ENCODE assay signal across 16 mouse cellular contexts in genomic region chr16:57397845-57398244, GRCm38 (mm10). TPM values are rescaled to one million over a fixed set of nuclear protein-coding genes. Genes with fewer than 3 reads are reported as not detected.
A peak's percentile ranks its signal among the peaks of the same experiment; 100 is the strongest.
DNase-seq lines count a peak whose midpoint lies in the region; ATAC-seq and TF ChIP-seq lines count a peak whose summit lies in the region.
"Had no signal": no experiment of that assay in that cellular context is flagged by ENCODE, and none has a peak within 500 bp of the region (broad histone marks: within the 10 kb centered on the region; RNA-seq: fewer than 3 reads in every experiment).

No protein-coding gene starts in this region.

- intact Hi-C loops in heart, postnatal 25 days (cut with DNase I) = loop anchor here (1.0 to 5.0 kb wide), 4 partner anchors 36 to 179 kb away; no protein-coding TSS in a partner anchor

- H3K27me3 ChIP-seq in forebrain, postnatal 0 days (ENCODE audit: insufficient read depth, low read length) = no peaks in the 10 kb centered on the region
- no peaks in the 10 kb centered on the region for H3K27me3 ChIP-seq in forebrain, embryonic 16.5 days (replicated peaks; ENCODE audit: control insufficient read depth, insufficient read depth, low read length)
- H3K27me3 ChIP-seq in kidney, embryonic 16.5 days (ENCODE audit: insufficient read depth, low read length) = no peaks in the 10 kb centered on the region
- no peaks in the 10 kb centered on the region for H3K27me3 ChIP-seq in embryonic facial prominence, embryonic 12.5 days
- no peaks in the 10 kb centered on the region for H3K27me3 ChIP-seq in limb, embryonic 11.5 days (ENCODE audit: control insufficient read depth, insufficient read depth, low read length)
- H3K27me3 ChIP-seq: liver, embryonic 13.5 days; megakaryocyte, embryonic 14.5 days had no signal

- no peak overlapping the region for H3K4me2 ChIP-seq in forebrain, postnatal 0 days (ENCODE audit: low read depth)
- no peak overlapping the region for H3K4me2 ChIP-seq in forebrain, embryonic 16.5 days (ENCODE audit: low read length)
- 0 out of 2 replicates have a peak overlapping the region, but pooled peaks have one; percentile 12 for H3K4me2 ChIP-seq in kidney, embryonic 16.5 days (replicated peaks; ENCODE audit: low read depth, low read length)
- no peak overlapping the region for H3K4me2 ChIP-seq in embryonic facial prominence, embryonic 12.5 days (replicated peaks)
- H3K4me2 ChIP-seq in limb, embryonic 11.5 days (ENCODE audit: low read depth, severe bottlenecking) = no peak overlapping the region
- H3K4me2 ChIP-seq: liver, embryonic 13.5 days had no signal

- no peak for TF ChIP-seq CTCF in forebrain, postnatal 0 days (IDR thresholded peaks at IDR 0.05; ENCODE audit: low read depth)

- no peak for DNase-seq in forebrain, postnatal 0 days
- DNase-seq in kidney, postnatal 25 days = no peak
- no peak for DNase-seq in limb, embryonic 11.5 days (ENCODE audit: low spot score)
- DNase-seq in heart, postnatal 25 days (ENCODE audit: low spot score) = no peak
- DNase-seq: liver, embryonic 13.5 days; thymus, adult 18-20 months had no signal

- no peak overlapping the region for H3K27ac ChIP-seq in forebrain, postnatal 0 days (ENCODE audit: low read depth, low read length)
- H3K27ac ChIP-seq in forebrain, embryonic 16.5 days (ENCODE audit: low read length) = no peak overlapping the region
- peak overlapping the region; percentile 40; the same call in 1 of the 2 replicates for H3K27ac ChIP-seq in kidney, embryonic 16.5 days (ENCODE audit: low read length)
- 0 out of 2 replicates have a peak overlapping the region, but pooled peaks have one; percentile 43 for H3K27ac ChIP-seq in embryonic facial prominence, embryonic 12.5 days
- no peak overlapping the region for H3K27ac ChIP-seq in limb, embryonic 11.5 days (replicated peaks; ENCODE audit: low read depth, low read length)
- H3K27ac ChIP-seq: heart, embryonic 10.5 days; hindbrain, embryonic 10.5 days; hindbrain, postnatal 0 days; left cerebral cortex, adult 2 months; liver, embryonic 13.5 days had no signal

- ATAC-seq in forebrain, postnatal 0 days = peak; percentile 32; the same call in 1 of the 2 replicates
- no peak; the same call in 1 of the 2 replicates for ATAC-seq in forebrain, embryonic 16.5 days
- ATAC-seq in kidney, embryonic 16.5 days (ENCODE audit: low FRiP score, low TSS enrichment) = peak; percentile 33; the same call in 1 of the 2 replicates
- peak; percentile 11; the same call in 1 of the 2 replicates for ATAC-seq in embryonic facial prominence, embryonic 12.5 days (ENCODE audit: insufficient number of reproducible peaks, insufficient read depth, low FRiP score, low TSS enrichment)
- ATAC-seq in limb, embryonic 11.5 days (ENCODE audit: insufficient number of reproducible peaks, low FRiP score, low TSS enrichment, low read depth) = peak; percentile 45; the same call in 1 of the 2 replicates
- no peak for ATAC-seq in erythroid progenitor cell, adult 5-6 weeks (replicated peaks; ENCODE audit: low FRiP score, poor library complexity, severe bottlenecking)
- ATAC-seq: intestine, postnatal 0 days had no signal

- no peak overlapping the region for H3K4me3 ChIP-seq in forebrain, postnatal 0 days (ENCODE audit: low read depth, low read length)
- no peak overlapping the region for H3K4me3 ChIP-seq in forebrain, embryonic 16.5 days (replicated peaks; ENCODE audit: low read length)
- H3K4me3 ChIP-seq in kidney, embryonic 16.5 days (ENCODE audit: low read length) = no peak overlapping the region
- no peak overlapping the region for H3K4me3 ChIP-seq in embryonic facial prominence, embryonic 12.5 days
- H3K4me3 ChIP-seq in limb, embryonic 11.5 days (ENCODE audit: low read depth, low read length) = no peak overlapping the region
- H3K4me3 ChIP-seq: heart, embryonic 10.5 days; hindbrain, embryonic 10.5 days; left cerebral cortex, adult 2 months; liver, embryonic 13.5 days; megakaryocyte, embryonic 14.5 days had no signal

- H3K9me3 ChIP-seq in forebrain, postnatal 0 days (ENCODE audit: low read length) = no peaks in the 10 kb centered on the region
- H3K9me3 ChIP-seq in forebrain, embryonic 16.5 days (ENCODE audit: control insufficient read depth, low read length) = no peaks in the 10 kb centered on the region
- no peaks in the 10 kb centered on the region for H3K9me3 ChIP-seq in kidney, embryonic 16.5 days (ENCODE audit: low read length)
- H3K9me3 ChIP-seq in embryonic facial prominence, embryonic 12.5 days = no peaks in the 10 kb centered on the region
- no peaks in the 10 kb centered on the region for H3K9me3 ChIP-seq in limb, embryonic 11.5 days (ENCODE audit: control insufficient read depth, low read length)
- H3K9me3 ChIP-seq: heart, embryonic 10.5 days; hindbrain, embryonic 10.5 days; liver, embryonic 13.5 days had no signal

- H3K4me1 ChIP-seq in forebrain, postnatal 0 days (ENCODE audit: insufficient read depth) = no peaks in the 10 kb centered on the region
- no peaks in the 10 kb centered on the region for H3K4me1 ChIP-seq in forebrain, embryonic 16.5 days (replicated peaks; ENCODE audit: control insufficient read depth, insufficient read depth, low read length)
- peaks cover 23% of the 10 kb centered on the region for H3K4me1 ChIP-seq in kidney, embryonic 16.5 days (ENCODE audit: insufficient read depth, low read length)
- peaks cover 13% of the 10 kb centered on the region; the same call in 1 of the 2 replicates for H3K4me1 ChIP-seq in embryonic facial prominence, embryonic 12.5 days
- H3K4me1 ChIP-seq in limb, embryonic 11.5 days (ENCODE audit: control insufficient read depth, insufficient read depth, low read length) = peaks cover 8% of the 10 kb centered on the region
- H3K4me1 ChIP-seq: heart, embryonic 10.5 days; hindbrain, embryonic 10.5 days; liver, embryonic 13.5 days had no signal

- H3K36me3 ChIP-seq in forebrain, postnatal 0 days (ENCODE audit: insufficient read depth) = no peaks in the 10 kb centered on the region
- H3K36me3 ChIP-seq in forebrain, embryonic 16.5 days (ENCODE audit: control insufficient read depth, insufficient read depth) = no peaks in the 10 kb centered on the region
- no peaks in the 10 kb centered on the region for H3K36me3 ChIP-seq in kidney, embryonic 16.5 days (ENCODE audit: insufficient read depth, low read length)
- H3K36me3 ChIP-seq in embryonic facial prominence, embryonic 12.5 days = no peaks in the 10 kb centered on the region
- H3K36me3 ChIP-seq in limb, embryonic 11.5 days (ENCODE audit: control insufficient read depth, insufficient read depth, low read length) = no peaks in the 10 kb centered on the region
- H3K36me3 ChIP-seq: heart, embryonic 10.5 days; hindbrain, embryonic 10.5 days; liver, embryonic 13.5 days had no signal

- H3K9ac ChIP-seq in forebrain, postnatal 0 days = no peak overlapping the region
- no peak overlapping the region for H3K9ac ChIP-seq in forebrain, embryonic 16.5 days (replicated peaks; ENCODE audit: low read depth, low read length)
- no peak overlapping the region for H3K9ac ChIP-seq in kidney, embryonic 16.5 days (replicated peaks; ENCODE audit: low read length)
- no peak overlapping the region for H3K9ac ChIP-seq in embryonic facial prominence, embryonic 12.5 days
- H3K9ac ChIP-seq in limb, embryonic 11.5 days (ENCODE audit: low read length) = no peak overlapping the region
- H3K9ac ChIP-seq: liver, embryonic 13.5 days had no signal

- 70% methylated on average over 6 of the region's 6 CpGs for WGBS in forebrain, postnatal 0 days
- WGBS in forebrain, embryonic 16.5 days = 77% methylated on average over 6 of the region's 6 CpGs
- WGBS in kidney, embryonic 16.5 days = 67% methylated on average over 6 of the region's 6 CpGs
- 50% methylated on average over 6 of the region's 6 CpGs for WGBS in embryonic facial prominence, embryonic 12.5 days
- 52% methylated on average over 6 of the region's 6 CpGs for whole genome bisulfite sequencing in limb, embryonic 11.5 days

RNA-seq across cellular contexts. Expression of gene Filip1l, which starts 45.0 kb away (rescaled TPM):
- 1.3 and 1.8 TPM in 2 replicates for total RNA-seq in forebrain, postnatal 0 days (2014; rRNA removed)
- polyA plus RNA-seq in forebrain, postnatal 0 days (2015; fragmentation: Nextera tagmentation; extraction: Ambion mirVana) = 1.7 and 1.8 TPM in 2 replicates
- polyA plus RNA-seq in forebrain, embryonic 16.5 days (2015; fragmentation: Nextera tagmentation; extraction: Ambion mirVana) = 2.2 and 2.8 TPM in 2 replicates
- polyA plus RNA-seq in kidney, embryonic 16.5 days (2015; fragmentation: Nextera tagmentation; extraction: Ambion mirVana) = 27.7 and 28.1 TPM in 2 replicates
- 24.2 and 27.4 TPM in 2 replicates for polyA plus RNA-seq in embryonic facial prominence, embryonic 12.5 days (2016; fragmentation: Nextera tagmentation; extraction: Ambion mirVana)
- 24.3 and 25.7 TPM in 2 replicates for polyA plus RNA-seq in limb, embryonic 11.5 days (2014; fragmentation: Nextera tagmentation; extraction: Ambion mirVana)
- 13.4 and 20.2 TPM in 2 replicates for total RNA-seq in erythroid progenitor cell, adult 5-6 weeks (2015; ENCODE audit: low replicate concordance)
- 6.1 and 10.1 TPM in 2 replicates for total RNA-seq in erythroid progenitor cell, adult 5-6 weeks (2017; ENCODE audit: low replicate concordance)
- 10 to 100 TPM; 32.9 to 40.7 TPM for total RNA-seq in heart, postnatal 25 days (2021)

Comparison
In these comparisons a context has a peak if more than half of its experiments do, and no peak if none do; other contexts are left out.
1. ATAC-seq: peak in forebrain, postnatal 0 days (single experiment), kidney, embryonic 16.5 days (single experiment), embryonic facial prominence, embryonic 12.5 days (single experiment) and limb, embryonic 11.5 days (single experiment); none in forebrain, embryonic 16.5 days (single experiment) and erythroid progenitor cell, adult 5-6 weeks (single experiment).
2. H3K27ac ChIP-seq: peak in kidney, embryonic 16.5 days (single experiment) and embryonic facial prominence, embryonic 12.5 days (single experiment); none in forebrain, postnatal 0 days (single experiment), forebrain, embryonic 16.5 days (single experiment) and limb, embryonic 11.5 days (single experiment).